Mouse (Mus musculus): ENCODE data around the gene Mpp2.

The Mpp2 gene

GRCm38 (mm10) chr11:102036336-102036735, 52.0 kb downstream of the Mpp2 start:
- DNase-seq (ENCODE audit: low spot score), result no peak

- no peak for DNase-seq (ENCODE audit: low spot score)
These were observed 52.8 kb downstream of the Mpp2 start for GRCm38 (mm10) chr11:102035456-102035960.

- DNase-seq (ENCODE audit: low spot score), result no peak
These were observed 53.4 kb downstream of the Mpp2 start for GRCm38 (mm10) chr11:102034887-102035286.

- DNase-seq (ENCODE audit: low spot score), result no peak
These were observed 55.2 kb downstream of the Mpp2 start for GRCm38 (mm10) chr11:102033055-102033591.

DNA sequence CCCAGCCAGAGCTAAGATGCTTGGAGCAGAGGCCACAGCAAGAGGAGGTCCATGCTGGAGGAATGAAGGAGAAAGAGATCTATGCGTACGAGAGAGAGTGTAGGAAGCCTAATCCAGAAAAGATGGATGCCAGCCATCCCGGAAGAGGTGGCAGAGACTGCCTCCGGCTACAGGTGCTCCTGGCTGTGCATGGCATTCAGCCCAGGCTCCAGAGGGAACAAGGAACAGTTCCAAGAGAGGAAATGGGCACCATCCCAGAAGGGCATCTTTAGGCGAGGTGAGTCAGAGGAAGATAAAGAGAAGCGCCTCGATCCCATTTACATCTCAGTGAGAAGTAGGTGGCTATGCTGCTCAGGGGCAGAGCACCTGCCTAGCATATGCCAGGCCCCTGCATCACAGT, 57.2 kb downstream of the Mpp2 start:
- no peak for DNase-seq (ENCODE audit: low spot score)

- no peak for DNase-seq (ENCODE audit: low spot score)
These were observed 58.3 kb downstream of the Mpp2 start for GRCm38 (mm10) chr11:102029966-102030365.

- DNase-seq (ENCODE audit: low spot score), result no peak
These were observed 59.0 kb downstream of the Mpp2 start for GRCm38 (mm10) chr11:102029304-102029703.

GRCm38 (mm10) chr11:102028087-102028816, 60.1 kb downstream of the Mpp2 start, which contains the start of gene Mpp3:
TSS of gene Mpp3 (minus strand) at chr11:102028461.
- no peak for DNase-seq (ENCODE audit: low spot score)

GRCm38 (mm10) chr11:102027361-102028017, 60.8 kb downstream of the Mpp2 start:
- no peak for DNase-seq (ENCODE audit: low spot score)

DNA sequence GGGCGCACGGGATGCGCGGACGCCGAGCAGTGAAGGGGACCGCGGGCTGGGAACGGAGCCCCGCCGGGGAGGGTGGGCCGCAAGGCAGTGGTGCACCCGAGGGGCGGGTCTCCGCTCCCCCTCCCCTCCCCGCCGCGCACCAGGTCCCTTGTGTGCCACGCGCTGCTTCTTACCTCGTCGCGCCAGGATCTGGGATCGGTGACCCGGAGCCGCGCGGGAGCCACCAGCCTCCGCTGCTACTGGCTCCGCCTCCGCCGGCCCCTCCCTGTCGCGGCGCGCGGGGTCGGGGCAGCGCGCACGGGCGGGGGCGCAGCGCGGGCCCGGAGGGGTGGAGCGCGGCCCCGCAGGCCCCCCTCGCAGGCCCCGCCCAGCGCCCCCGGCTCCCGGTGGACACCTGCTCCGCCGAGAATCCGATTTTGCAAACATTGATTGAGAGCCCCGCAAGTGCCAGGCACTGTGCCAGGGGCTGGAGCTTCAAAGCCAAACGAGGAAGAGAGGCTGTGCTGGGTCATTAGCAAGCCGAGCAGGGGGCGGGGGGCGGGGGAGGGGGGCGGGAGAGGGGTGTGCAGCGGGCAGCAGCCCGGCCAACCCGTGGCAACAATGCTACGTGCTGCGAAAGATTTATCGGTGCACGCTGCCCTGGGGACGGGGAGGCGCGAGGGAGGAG, 61.5 kb downstream of the Mpp2 start:
- DNase-seq (ENCODE audit: low spot score), result no peak

DNA sequence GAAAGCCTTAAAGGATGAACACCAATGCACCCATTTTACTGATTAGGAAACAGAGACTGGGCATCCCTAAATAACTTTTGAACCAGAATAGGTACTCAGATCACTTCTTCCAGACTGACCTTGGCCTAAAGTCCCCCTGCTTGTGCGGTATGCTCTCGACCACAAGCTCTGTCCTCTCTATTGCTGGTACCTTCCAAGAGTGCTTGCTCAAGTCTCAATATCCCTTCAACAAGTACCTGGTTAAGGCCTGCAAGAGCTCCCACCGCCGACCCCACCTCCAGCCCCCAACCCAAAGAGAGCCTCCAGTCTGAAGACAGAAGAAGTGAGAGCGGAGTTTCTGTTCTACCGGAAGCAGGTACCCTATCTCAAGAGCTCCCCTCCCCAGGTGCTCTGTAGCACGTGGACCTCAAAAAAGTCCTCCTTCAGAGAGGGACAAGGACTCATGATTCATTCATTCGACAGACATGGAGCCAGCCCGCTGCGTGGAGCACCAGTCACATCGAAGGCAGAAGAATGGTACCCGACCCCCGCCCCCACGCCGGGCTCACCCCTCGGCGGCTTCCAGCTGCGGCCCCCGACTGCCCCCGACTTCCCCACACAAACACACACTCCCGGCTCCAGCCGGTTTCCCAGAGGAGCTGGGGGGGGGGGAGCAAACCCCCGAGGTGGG, 62.2 kb downstream of the Mpp2 start:
- DNase-seq (ENCODE audit: low spot score), result no peak

DNA sequence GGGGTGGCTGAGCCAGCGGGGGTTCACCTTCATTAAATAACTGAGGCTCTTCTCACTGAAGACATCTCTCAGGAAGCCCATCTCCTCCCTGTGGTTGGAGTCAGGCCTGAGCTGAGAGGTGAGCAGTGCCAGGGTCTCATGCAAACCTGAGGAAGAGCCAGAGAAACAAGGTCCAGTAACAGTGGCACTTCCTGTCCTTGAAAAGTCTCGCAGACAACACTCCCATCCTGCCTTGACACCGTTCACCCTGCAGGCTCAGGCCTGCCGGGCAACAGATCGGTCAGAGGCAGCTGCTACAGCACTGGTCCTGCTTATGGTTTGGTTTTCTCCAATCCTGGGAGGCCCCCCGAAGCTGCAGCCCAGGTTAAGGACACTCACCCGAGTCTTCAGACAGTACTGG, 63.0 kb downstream of the Mpp2 start:
- no peak for DNase-seq (ENCODE audit: low spot score)

- DNase-seq (ENCODE audit: low spot score), result no peak
These were observed 63.4 kb downstream of the Mpp2 start for GRCm38 (mm10) chr11:102024875-102025274.

DNA sequence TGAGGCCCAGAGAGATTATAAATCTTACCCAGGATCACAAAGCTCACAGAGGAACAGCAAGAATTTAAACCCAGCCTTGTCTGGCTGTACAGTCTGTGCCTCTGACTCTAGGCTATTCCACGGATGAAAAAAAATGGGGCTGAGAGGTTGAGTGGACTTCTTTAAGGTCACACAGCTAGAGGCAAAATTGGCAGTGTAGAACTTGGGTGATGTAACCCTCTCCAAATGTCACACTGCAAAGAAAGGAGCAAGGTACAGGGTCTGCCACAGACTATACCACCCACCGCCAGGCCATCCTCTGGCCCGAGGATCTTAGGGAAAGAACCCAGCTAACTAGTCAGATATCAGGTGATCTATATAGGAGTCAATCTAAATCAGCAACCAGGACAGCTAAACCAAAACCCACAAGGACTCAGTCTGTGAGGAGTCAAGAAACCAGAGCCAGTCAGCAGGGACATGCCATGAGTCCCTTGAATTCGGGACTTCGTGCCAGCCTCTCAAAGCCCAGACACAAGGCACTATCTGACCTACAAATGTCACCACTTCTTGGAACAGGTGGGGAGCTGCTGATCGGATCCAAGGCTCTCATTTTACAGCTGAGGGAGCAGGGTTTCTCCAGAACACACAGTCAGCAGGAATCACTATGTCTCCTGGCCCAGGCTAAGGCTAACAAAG, 64.1 kb downstream of the Mpp2 start:
- no peak for DNase-seq (ENCODE audit: low spot score)

- no peak for DNase-seq (ENCODE audit: low spot score)
These were observed 64.9 kb downstream of the Mpp2 start for GRCm38 (mm10) chr11:102023406-102023805.

DNA sequence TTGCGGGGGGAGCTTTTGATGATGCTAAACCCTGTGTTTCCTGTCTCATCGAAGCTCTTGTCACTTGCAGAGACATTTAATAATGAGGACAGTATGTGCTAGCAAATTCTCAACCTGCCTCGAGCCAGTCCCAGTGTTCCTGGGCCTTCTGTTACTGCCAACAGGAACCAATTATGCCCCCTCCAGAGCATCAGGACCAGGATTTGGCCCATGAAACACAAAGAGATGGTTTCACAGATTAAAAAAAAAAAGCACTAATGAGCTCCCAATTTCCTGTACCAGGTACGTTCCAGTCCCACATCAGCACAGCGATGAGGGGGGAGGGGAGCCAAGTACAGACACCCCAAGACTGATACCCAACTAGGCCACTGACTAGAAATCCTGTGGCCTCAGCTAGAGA, 67.1 kb downstream of the Mpp2 start:
- no peak for DNase-seq (ENCODE audit: low spot score)

DNA sequence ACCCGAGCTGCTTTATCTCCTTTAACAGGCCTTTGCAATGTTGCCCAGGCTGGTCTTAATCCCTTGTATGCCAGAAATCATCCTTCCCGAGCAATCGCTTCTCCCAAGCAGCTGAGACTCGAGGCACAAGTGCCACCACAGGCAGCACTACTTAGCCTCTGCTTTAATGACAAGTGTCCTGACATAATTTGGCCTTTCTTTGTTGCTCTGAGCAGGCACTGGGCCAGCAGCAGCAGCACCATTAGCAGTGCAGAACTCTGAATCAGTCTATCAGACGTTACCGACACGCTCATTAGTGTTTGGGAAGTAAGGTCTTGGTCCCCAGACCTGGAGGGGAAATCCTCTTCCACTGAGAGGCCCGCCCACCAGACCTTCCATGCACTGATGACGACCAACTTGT, 68.6 kb downstream of the Mpp2 start:
- DNase-seq (ENCODE audit: low spot score), result no peak

DNA sequence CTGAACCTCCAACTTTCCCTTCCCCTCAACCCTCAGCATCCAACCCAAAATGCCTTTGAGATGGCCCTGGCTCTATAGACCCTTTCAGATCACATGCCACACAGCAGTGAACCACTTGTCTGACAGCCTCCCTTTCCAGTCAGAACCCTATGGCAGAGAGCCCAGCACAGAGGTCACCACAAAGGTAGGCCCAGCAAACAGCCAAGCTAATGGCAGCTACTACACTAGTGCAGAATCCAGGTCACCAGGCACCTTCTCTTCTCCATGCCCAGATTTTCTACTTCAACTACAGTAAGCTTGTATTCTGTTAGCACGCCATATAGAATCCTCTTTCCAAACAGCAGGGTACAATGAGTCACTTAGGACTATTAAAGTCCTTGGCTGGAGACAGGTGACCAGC, 72.2 kb downstream of the Mpp2 start:
- no peak for DNase-seq (ENCODE audit: low spot score)

GRCm38 (mm10) chr11:102015472-102015871, 72.8 kb downstream of the Mpp2 start:
- DNase-seq (ENCODE audit: low spot score), result no peak

DNA sequence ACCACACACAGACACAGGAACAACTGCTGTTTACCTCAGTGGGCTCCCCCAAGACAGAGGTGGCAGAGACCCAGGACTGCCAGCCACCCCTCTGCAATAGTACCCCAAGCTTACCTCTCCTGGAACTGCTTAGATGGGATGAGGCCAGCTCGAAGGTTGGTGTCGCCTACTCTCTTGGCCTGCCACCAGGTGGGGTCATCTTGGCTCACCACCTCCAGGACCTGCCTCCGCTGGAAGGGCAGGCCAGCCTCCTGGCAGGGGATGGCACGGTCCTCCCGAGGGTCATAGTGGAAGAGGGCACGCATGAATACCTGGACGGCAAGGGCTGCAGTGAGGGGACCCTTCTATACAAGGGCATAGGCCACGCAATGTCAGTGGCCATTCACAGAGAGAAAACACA, 75.1 kb downstream of the Mpp2 start:
- DNase-seq (ENCODE audit: low spot score), result no peak

DNA sequence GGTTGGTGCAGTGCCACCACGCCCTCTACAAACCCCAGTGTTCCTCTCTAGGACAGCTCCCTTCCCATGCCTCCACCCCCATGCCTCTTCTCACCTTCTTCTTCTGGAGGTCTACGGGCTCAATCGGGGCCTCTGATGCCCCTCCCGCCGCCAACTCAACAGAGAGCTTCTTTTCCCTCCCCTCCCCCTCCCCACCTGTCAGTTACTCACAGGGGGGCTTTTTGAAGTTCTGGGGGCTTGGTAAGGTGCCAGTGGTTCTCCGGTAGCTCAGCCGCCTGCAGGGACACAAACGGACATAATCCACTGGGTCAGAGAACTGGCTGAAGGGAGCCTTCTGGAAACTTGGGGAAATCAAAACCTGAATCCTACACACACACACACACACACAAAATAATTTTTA, 76.8 kb downstream of the Mpp2 start:
- no peak for DNase-seq (ENCODE audit: low spot score)

- DNase-seq (ENCODE audit: low spot score), result no peak
These were observed 78.2 kb downstream of the Mpp2 start for GRCm38 (mm10) chr11:102010140-102010539.
